Mouse (Mus musculus) olfactory bulb, adult 2 months (tissue): ENCODE data around the gene Olfr613. TPM values are rescaled to one million over a fixed set of nuclear protein-coding genes. Genes with fewer than 3 reads are reported as not detected.
"Not testable (repeated sequence)": the region's sequence is repeated elsewhere in the genome, so short reads cannot be mapped to it uniquely, and the experiment has no call there.

Experiments
- H3K27ac ChIP-seq: fragments of 200-500 bp; 2 replicates; pipeline ENCODE4 v1.5.1; 2012; ENCODE audit warnings: low read depth, low read length; ENCODE audit not compliant: insufficient read depth
- H3K4me1 ChIP-seq: fragments of 200-500 bp; 2 replicates; pipeline ENCODE4 v1.6.1; 2012; ENCODE audit warnings: low read length; ENCODE audit not compliant: control insufficient read depth, insufficient read depth
- H3K4me3 ChIP-seq: fragments of 200-500 bp; 2 replicates; pipeline ENCODE4 v1.5.1; 2012; ENCODE audit warnings: mild to moderate bottlenecking, low read depth, low read length, moderate library complexity; ENCODE audit not compliant: insufficient read depth
- CTCF ChIP-seq: fragments of 200-500 bp; IDR thresholded peaks from 2 replicates; pipeline ENCODE4 v1.5.1; 2012; ENCODE audit warnings: low read depth, mild to moderate bottlenecking, low read length, moderate library complexity; ENCODE audit not compliant: insufficient read depth
- POLR2A ChIP-seq: fragments of 200-500 bp; IDR thresholded peaks from 2 replicates; pipeline ENCODE4 v1.6.1; 2012; ENCODE audit warnings: mild to moderate bottlenecking, low read depth, low read length, moderate library complexity; ENCODE audit not compliant: insufficient read depth
- WGBS: fragments of 180-500 bp; shearing (Covaris S2); methylation state at CpG from one replicate; pipeline ENCODE4 v1.1.7; 2018; 5-methylcytosine and 5-hydroxymethylcytosine counted together
- polyA plus RNA-seq: library from polyadenylated mRNA; stranded (reverse); fragments of >200 nt; gene quantifications from 2 replicates; pipeline ENCODE4 v1.2.4, GENCODE M21; 2012; ENCODE audit warnings: low replicate concordance; ENCODE audit not compliant: missing spikeins, insufficient read depth, insufficient read length

The Olfr613 gene
- polyA plus RNA-seq: not detected in 2 replicates

- WGBS: 88% methylated on average over 2 of the region's 2 CpGs
- Histone ChIP-seq H3K4me3 (no peak within 1 kb of the TSS), H3K27ac (no peak within 1 kb of the TSS), H3K4me1 (no peaks in the 10 kb centered on the region)
- TF ChIP-seq CTCF (no peak), POLR2A (no peak)
Observed at GRCm38 (mm10) chr7:103547774-103548173, at the start of gene Olfr613. TSS of gene Olfr613 (plus strand) at chr7:103548074.

DNA sequence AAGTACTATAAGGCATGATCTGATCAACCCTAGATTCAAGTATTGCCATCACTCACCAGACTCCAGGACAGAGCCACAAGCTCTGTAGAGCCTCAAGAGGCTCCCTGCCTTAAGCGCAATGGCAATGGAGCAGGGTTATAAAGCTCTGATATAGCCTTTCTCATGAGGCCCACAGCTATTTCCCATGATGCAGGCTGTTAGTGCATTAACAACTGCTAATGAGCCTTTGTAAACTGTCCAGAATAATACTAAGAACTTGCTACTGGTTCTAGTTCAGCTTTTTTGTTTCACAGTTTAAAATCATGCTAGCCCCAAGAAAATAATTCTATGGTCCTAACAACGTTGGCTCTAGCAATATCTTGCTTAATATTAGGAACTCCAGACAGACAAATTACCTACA is 35.9 kb upstream of the Olfr613 start, which contains the start of gene Olfr610:
TSS of gene Olfr610 (minus strand) at position 101 of the 400 bp plus-strand sequence.
- H3K4me3 ChIP-seq: no peak within 1 kb of the TSS
- H3K27ac ChIP-seq: no peak within 1 kb of the TSS
- no peaks in the 10 kb centered on the region for H3K4me1 ChIP-seq
- WGBS: 88% methylated on average over 2 of the region's 2 CpGs
- no peak for TF ChIP-seq CTCF
- TF ChIP-seq POLR2A: no peak

GRCm38 (mm10) chr7:103520746-103521145 is 27.1 kb upstream of the Olfr613 start, which contains the start of gene Olfr611:
TSS of gene Olfr611 (minus strand) at chr7:103520846.
- H3K4me1 ChIP-seq, H3K4me3 ChIP-seq, H3K27ac ChIP-seq: not testable (repeated sequence)
- 42% methylated on average over 1 of the region's 1 CpGs for WGBS

- not testable (repeated sequence) for H3K27ac ChIP-seq
Observed at GRCm38 (mm10) chr7:103542617-103543016, 5.3 kb upstream of the Olfr613 start, which contains the start of gene Olfr612. TSS of gene Olfr612 (minus strand) at chr7:103542717.

DNA sequence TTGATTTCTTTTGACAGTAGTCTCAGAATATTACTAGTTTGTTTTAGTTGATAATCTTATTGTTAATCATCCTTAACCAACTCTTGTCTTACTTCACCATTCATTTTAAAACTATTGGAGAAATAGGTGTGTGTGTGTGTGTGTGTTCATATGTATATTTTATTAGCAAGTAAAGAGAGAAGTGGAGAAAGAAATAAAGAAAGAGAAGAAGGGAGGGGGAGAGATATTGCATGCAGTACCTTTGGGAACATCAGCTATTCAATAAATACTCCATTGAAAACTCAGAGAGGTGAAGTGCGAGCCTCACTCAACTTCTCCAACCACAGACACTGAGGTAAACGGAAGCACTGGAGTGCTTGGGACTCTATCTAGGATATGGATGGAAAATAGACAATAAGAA is 7.9 kb downstream of the Olfr613 start, which contains the start of gene Olfr615:
TSS of gene Olfr615 (plus strand) at position 301 of the 400 bp plus-strand sequence.
- 84% methylated on average over 2 of the region's 2 CpGs for WGBS
- Histone ChIP-seq H3K4me1 (no peaks in the 10 kb centered on the region), H3K27ac (no peak within 1 kb of the TSS), H3K4me3 (no peak within 1 kb of the TSS)
- TF ChIP-seq POLR2A: no peak
- no peak for TF ChIP-seq CTCF

More at GRCm38 (mm10) chr7:103542617-103543016, 5.3 kb upstream of the Olfr613 start, which contains the start of gene Olfr612:
- not testable (repeated sequence) for H3K4me3 ChIP-seq, H3K4me1 ChIP-seq
- 81% methylated on average over 2 of the region's 2 CpGs for WGBS

DNA sequence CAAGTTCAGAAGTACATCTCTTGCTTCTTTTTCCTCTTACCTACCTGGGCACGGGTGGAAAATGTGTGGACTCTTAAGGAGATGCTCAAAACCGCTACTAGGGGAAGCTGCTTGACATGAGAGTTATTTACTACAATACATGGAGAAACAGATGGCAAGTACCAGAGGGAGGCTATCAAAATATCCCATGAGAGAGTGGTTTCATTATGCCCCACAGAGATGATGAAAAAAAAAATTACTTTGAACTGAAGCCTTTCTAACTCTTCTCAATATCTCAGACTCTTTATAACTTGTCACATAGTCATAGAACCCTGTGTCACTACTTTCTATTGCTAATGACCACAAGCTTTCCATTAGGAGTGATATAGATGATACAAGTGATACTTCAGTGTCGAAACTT is 21.2 kb downstream of the Olfr613 start, which contains the start of gene Olfr616:
TSS of gene Olfr616 (minus strand) at position 101 of the 400 bp plus-strand sequence.
- Histone ChIP-seq H3K27ac (no peak within 1 kb of the TSS), H3K4me1 (no peaks in the 10 kb centered on the region), H3K4me3 (no peak within 1 kb of the TSS)
- TF ChIP-seq CTCF (no peak), POLR2A (no peak)
- 84% methylated on average over 3 of the region's 3 CpGs for WGBS

DNA sequence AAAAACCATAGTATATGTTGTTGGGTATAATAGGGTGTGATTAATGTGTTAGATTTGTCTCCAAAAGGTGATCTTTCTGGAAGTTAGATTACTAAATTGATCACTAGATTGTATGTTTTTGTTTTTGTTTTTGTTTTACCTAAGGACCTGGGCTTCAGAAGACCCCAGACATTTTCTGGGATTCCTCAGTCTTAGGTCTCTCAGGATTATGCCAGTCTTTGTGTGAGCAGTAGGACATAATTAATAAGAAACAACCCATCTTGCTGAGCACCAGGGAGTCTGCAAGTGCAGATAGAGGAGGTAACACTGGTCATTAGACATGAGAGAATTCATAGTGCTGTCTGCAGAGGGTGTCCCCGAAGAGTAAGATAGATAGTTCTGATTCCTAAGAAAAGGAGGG is 24.9 kb downstream of the Olfr613 start, which contains the start of gene Olfr617:
TSS of gene Olfr617 (plus strand) at position 301 of the 400 bp plus-strand sequence.
- TF ChIP-seq CTCF (no peak), POLR2A (no peak)
- 90% methylated on average over 1 of the region's 1 CpGs for WGBS
- no peak within 1 kb of the TSS for H3K4me3 ChIP-seq
- no peaks in the 10 kb centered on the region for H3K4me1 ChIP-seq
- H3K27ac ChIP-seq: no peak within 1 kb of the TSS

- WGBS: 50% methylated on average over 2 of the region's 2 CpGs
- no peak within 1 kb of the TSS for H3K4me3 ChIP-seq
- H3K27ac ChIP-seq: no peak within 1 kb of the TSS
- TF ChIP-seq CTCF: no peak
- no peak for TF ChIP-seq POLR2A
- no peaks in the 10 kb centered on the region for H3K4me1 ChIP-seq
Observed at GRCm38 (mm10) chr7:103589803-103590202, 41.9 kb downstream of the Olfr613 start, which contains the start of gene Olfr618. TSS of gene Olfr618 (plus strand) at chr7:103590103.

DNA sequence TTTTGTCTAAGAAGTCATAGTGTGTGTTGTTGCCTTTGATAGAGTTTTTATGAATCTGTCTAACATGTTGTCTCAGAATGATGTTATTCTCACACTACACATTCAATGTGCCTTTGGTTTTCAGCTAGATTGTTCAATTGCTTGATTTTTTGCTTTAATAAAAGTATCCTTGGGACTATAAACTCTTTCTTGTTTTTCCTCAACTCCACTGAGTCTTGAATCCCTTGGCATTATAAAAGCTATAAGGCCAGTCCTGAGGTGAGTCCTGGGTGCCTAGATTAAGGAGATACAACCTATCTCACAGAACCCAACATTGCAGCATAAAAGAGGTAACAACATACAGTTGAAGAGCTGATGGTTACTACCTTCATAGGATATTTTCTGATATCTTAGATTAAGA is 52.4 kb downstream of the Olfr613 start, which contains the start of gene Olfr619:
TSS of gene Olfr619 (plus strand) at position 301 of the 400 bp plus-strand sequence.
- H3K4me3 ChIP-seq: no peak within 1 kb of the TSS
- TF ChIP-seq CTCF: no peak
- no peak for TF ChIP-seq POLR2A
- H3K4me1 ChIP-seq: no peaks in the 10 kb centered on the region
- H3K27ac ChIP-seq: no peak within 1 kb of the TSS

Other genes with a start within 250 kb of the Olfr613 start
- not detected in 2 replicates for gene Olfr596, start 242.4 kb upstream of the Olfr613 start, polyA plus RNA-seq
- not detected in 2 replicates for gene Olfr597, start 231.8 kb upstream of the Olfr613 start, polyA plus RNA-seq
- gene Olfr598, start 224.5 kb upstream of the Olfr613 start, polyA plus RNA-seq: not detected in 2 replicates
- gene Olfr599, start 212.2 kb upstream of the Olfr613 start, polyA plus RNA-seq: not detected in 2 replicates
- gene Olfr600, start 198.4 kb upstream of the Olfr613 start, polyA plus RNA-seq: not detected in 2 replicates
- gene Olfr601, start 185.4 kb upstream of the Olfr613 start, polyA plus RNA-seq: not detected in 2 replicates
- gene Olfr603, start 161.9 kb upstream of the Olfr613 start, polyA plus RNA-seq: not detected in 2 replicates
- not detected in 2 replicates for gene Usp17lc, start 133.0 kb upstream of the Olfr613 start, polyA plus RNA-seq
- gene Olfr605, start 102.6 kb upstream of the Olfr613 start, polyA plus RNA-seq: not detected in 2 replicates
- not detected in 2 replicates for gene Olfr606, start 99.0 kb upstream of the Olfr613 start, polyA plus RNA-seq
- not detected in 2 replicates for gene Olfr607, start 83.9 kb upstream of the Olfr613 start, polyA plus RNA-seq
- gene Olfr608, start 78.2 kb upstream of the Olfr613 start, polyA plus RNA-seq: not detected in 2 replicates
- not detected in 2 replicates for gene Olfr609, start 50.0 kb upstream of the Olfr613 start, polyA plus RNA-seq
- gene Olfr610, start 36.0 kb upstream of the Olfr613 start, polyA plus RNA-seq: not detected in 2 replicates
- not detected in 2 replicates for gene Olfr611, start 27.2 kb upstream of the Olfr613 start, polyA plus RNA-seq
- not detected in 2 replicates for gene Olfr612, start 5.4 kb upstream of the Olfr613 start, polyA plus RNA-seq
- gene Olfr615, start 8.0 kb downstream of the Olfr613 start, polyA plus RNA-seq: not detected in 2 replicates
- gene Olfr616, start 21.1 kb downstream of the Olfr613 start, polyA plus RNA-seq: not detected in 2 replicates
- not detected in 2 replicates for gene Olfr617, start 25.0 kb downstream of the Olfr613 start, polyA plus RNA-seq
- gene Olfr618, start 42.0 kb downstream of the Olfr613 start, polyA plus RNA-seq: not detected in 2 replicates
- not detected in 2 replicates for gene Olfr619, start 52.5 kb downstream of the Olfr613 start, polyA plus RNA-seq
- gene Olfr620, start 64.5 kb downstream of the Olfr613 start, polyA plus RNA-seq: not detected in 2 replicates
- not detected in 2 replicates for gene Olfr622, start 94.6 kb downstream of the Olfr613 start, polyA plus RNA-seq
- gene Olfr623, start 115.6 kb downstream of the Olfr613 start, polyA plus RNA-seq: not detected in 2 replicates
- not detected in 2 replicates for gene Olfr624, start 123.1 kb downstream of the Olfr613 start, polyA plus RNA-seq
- gene Olfr625-ps1, start 134.6 kb downstream of the Olfr613 start, polyA plus RNA-seq: not detected in 2 replicates
- not detected in 2 replicates for gene Olfr243, start 166.6 kb downstream of the Olfr613 start, polyA plus RNA-seq
- gene Olfr628, start 182.3 kb downstream of the Olfr613 start, polyA plus RNA-seq: not detected in 2 replicates
- gene Olfr629, start 196.9 kb downstream of the Olfr613 start, polyA plus RNA-seq: not detected in 2 replicates
- not detected in 2 replicates for gene Olfr630, start 209.3 kb downstream of the Olfr613 start, polyA plus RNA-seq
- gene Olfr69, start 223.5 kb downstream of the Olfr613 start, polyA plus RNA-seq: not detected in 2 replicates
- not detected in 2 replicates for gene Olfr68, start 231.6 kb downstream of the Olfr613 start, polyA plus RNA-seq
- not detected in 2 replicates for gene Olfr67, start 243.7 kb downstream of the Olfr613 start, polyA plus RNA-seq